Mouse (Mus musculus) thymus, postnatal 36 days (tissue): ENCODE measurements around the gene Polr3e.
"Not testable (repeated sequence)": the region's sequence is repeated elsewhere in the genome, so short reads cannot be mapped to it uniquely, and the experiment has no call there.

Source experiments
- DNase-seq, 2 experiments: peaks; one replicate each; pipeline ENCODE4 v3.0.0; 2022; ENCODE audit warnings: mixed read lengths in 2 of 2

Polr3e gene

DNA sequence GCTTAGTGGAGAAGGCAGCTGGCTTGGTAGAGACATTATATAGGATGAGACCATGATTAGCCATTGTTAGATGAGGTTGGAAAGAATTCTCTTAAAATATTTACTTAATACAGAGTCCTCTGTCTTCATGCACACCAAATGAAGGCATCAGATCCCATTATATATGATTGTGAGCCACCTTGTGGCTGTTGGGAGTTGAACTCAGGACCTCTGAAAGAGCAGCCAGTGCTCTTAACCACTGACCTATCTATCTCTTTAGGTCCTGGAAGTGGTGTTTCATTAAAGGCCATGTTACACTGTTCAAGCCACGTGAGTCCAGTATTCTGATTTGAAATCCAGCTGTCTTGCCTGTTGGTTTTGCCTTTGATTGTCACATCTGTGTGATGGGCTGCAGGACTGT lies 4.2 kb upstream of the Polr3e start:
- no peak for DNase-seq

DNA sequence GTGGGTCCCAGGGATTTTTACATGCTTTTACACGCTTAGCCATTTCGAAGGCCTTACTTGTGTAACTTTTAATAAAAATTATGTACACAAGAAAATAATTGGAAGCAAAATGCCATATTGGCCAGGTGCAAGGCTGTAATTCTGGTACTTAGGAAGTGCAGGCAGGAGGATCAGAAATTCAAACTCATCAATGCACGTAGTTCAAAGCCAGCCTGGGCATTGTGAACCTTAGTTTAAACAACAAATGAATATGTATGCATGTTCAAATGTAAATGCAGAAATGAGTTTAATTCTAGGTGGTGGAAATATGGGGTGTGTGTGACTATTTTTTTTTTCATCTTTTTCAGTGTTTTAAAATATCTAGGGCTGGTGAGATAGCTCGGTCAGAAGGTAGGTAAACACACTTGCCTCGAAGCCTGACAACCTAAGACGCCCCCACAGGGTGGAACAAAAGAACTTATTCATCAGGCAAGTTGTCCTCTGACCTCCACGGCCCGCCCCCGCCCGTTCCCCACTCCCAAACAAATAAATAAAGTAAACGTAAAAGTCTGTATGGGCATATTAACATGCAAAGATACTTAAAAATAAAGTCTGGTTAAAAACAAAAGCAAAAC lies 1.2 kb upstream of the Polr3e start:
- DNase-seq: no peak

DNA sequence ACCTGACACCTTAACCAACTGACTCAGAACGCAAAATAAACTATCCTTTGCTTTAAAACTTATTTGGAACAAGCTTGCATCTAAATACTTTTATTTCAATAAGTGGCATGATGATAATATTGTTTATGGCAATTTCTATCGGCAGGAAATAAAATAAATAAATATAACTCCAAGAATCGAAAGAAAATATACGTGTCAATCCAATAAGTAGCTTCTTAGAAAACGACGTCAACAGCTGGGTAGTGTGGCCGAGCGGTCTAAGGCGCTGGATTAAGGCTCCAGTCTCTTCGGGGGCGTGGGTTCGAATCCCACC lies 309 bp upstream of the Polr3e start:
- no peak for DNase-seq

DNA sequence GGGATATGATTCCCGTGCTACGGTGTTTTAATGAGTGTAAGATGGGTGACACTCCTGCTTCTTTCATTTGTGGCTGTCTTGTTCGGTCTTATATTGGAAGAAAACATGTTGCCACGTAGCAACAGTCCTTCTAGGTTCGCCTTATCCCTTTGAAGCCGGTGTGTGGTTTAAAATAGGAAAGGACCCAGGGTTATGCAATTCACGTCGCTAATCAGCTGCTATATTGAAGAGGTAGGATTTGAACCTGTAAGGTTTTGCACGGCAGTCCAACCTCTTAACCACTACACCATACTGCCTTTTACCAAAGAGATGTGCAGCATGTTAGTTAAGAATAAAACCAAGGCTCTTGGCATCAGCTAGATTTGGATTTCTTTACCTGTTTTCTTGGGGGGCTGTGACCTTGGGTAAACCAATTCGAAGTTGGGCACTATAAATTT lies 1.0 kb downstream of the Polr3e start:
- DNase-seq: peak; percentile 65 to 72

DNA sequence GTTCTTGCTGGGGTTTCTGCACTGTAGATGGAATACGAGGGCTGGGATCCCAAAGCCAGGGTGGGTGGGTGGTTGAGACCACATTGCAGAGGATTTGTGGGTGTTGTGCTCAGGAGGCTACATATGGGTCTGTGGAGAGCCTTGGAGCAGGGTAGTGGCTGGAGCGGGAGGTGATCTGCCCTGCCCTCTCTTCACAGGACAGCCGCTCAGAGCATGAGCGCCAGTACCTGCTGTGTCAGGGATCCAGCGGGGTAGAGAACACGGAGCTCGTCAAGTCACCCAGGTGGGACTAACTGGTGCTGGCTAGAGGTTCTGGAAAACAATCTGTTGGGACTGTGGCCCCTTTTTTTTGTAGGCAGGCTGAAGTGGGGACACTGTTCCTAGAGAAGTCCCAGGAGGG lies 15.6 kb downstream of the Polr3e start:
- DNase-seq: no peak

DNA sequence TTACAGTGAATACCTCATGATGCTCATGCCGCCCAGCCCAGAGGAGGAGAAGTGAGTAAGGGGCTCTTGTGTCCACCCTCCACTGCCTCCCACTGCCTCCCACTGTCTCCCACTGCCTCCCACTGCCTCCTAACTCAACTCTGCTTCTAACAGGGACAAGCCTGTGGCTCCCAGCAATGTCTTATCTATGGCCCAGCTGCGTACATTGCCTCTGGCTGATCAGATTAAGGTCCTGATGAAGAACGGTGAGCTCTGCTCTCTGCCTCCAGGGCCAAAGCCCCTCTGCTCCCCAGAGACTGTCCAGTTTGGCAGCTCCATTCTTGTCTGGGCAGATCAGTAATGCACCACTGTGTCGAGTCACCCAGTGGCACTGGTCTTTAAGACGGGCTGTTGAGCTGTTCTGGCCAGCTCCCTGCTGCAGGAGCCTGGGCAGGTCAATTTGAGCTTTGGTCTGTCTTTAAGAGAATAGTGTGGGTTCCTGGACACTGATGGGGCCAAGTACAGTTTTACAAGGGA lies 16.2 kb downstream of the Polr3e start:
- no peak for DNase-seq

DNA sequence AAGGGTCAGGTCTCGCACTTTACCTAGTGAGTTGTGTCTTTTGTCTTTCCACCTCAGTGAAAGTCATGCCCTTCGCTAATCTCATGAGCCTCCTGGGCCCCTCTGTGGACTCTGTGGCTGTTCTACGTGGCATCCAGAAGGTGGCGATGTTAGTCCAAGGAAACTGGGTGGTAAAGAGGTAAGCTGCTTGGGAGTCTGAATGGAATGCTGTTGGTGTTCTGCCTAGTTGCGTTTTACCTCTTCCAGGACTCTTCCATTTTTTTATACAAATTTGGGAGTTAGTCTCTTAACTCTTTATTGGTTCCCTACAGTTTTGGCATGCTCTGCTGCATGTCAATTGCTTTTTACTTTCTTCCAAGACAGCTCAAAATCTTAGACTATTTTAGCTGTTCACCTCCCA lies 17.2 kb downstream of the Polr3e start:
- DNase-seq: peak; percentile 33 to 39

DNA sequence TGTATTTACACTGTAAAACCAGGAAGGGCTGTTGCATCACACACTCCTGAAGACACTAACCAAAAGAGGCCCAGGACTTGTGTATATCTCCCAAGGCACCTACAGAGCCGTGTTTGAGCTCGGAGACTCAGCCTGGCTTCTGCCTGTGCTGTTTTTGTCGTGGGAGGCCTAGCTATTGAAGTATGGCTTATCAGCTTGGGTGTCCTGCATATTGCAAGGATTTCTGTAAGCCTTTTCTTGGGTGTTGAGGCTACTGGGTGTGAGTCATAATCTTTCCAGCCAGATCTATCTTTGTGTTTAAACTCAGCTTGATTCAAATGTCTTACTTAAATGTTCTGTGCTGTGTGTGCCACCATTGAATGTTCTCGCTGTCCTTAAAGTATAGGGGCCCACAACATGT lies 19.0 kb downstream of the Polr3e start:
- DNase-seq: no peak

DNA sequence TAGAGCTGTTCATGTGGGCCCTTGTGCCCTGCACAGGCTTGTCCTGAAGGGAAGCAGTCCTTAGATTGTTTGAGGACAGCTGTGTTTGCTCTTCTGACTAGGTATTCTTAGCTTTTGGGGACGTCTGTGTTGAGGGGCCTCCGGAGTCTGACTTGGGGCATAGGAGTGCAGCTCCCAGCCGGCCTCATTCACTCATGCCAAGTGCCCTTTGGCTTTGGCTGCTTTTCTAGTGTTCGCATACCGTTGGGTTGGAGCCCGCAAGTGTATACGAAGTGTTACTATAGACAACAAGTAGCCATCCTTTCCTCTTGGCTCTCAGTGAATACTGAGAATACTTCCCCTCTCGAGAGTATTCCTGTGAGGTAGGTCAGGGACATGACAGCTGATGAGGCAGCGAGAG lies 20.7 kb downstream of the Polr3e start:
- no peak for DNase-seq

DNA sequence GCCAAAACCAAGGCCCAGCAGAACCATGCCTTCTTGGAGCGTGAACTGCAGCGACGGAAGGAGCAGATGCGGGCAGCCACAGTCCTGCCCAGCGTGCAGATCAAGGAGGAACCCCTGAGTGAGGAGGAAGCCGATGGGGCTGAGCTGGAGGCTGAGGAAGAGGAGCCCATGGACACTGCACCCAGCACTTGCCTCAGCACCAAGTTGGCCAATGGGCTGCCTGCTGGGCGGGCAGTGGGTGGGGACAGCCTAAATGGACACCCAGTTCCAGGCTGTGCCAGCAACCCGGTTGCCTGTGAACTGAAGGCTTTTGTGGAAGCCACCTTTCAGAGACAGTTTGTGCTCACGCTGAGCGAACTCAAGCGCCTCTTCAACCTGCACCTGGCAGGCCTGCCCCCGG lies 22.8 kb downstream of the Polr3e start:
- no peak for DNase-seq

DNA sequence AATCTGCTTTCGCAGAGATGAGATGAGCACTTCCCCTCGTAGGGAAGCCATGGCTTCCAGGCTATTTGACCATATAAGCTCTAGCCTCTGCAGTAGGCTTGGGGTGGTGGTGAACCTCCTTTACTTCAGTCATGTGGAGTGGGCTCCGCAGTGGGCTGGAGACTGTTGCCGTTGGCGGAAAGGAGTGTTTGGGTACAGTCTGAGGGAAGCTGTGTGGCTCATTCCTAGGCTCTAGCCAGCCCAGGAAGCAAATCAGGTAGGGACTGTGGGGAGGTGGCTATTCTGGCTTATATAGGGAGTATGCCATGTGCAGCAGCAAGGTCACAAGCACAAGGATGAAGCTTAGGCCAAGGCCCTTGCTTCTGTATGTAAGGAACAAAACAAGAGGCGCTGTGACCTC lies 23.7 kb downstream of the Polr3e start:
- no peak for DNase-seq

DNA sequence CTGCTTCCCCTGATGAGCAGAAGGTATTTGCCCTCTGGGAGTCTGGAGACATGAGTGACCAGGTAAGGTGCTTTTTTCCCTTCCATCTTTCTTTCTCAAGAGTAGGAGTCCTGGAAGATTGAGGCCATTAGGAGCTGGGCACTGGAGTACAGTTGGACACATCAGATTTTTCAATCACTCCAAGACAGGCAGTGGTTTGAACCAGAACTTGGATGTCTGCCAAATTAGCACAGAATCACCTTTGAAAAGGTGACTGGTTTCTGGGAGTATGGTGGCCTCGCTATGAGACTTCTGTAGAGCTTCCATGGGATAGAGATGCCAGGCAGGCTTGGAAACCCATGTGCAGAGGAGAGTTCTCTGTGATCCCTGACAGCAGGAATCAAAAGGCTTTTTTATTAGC lies 25.0 kb downstream of the Polr3e start:
- no peak for DNase-seq

DNA sequence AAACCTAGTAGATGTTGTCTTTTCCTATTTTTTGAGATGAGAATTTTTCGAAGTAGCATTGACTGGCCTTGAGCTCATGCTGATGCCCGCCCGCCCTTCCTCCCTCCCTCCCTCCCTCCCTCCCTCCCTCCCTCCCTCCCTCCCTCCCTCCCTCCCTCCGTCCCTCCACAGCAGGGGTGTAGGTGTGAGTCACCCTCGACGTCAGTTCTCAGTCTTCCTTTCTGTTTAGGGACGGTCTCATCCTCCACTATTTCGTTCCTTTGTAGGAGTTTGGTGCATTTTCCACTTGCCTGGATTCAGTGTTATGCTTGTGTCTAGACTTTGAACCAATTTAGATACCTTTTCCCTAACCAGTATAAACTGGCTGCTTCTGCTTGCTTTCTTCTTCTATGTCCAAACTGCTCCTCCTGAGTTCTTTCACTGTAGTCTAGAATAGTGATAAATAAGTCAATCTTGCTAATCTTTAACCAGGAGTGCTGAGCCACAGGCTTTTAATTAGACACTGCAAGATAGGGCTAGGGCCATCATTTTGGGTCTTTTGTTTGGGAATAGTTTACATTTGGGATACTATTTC lies 26.5 kb downstream of the Polr3e start:
- no peak for DNase-seq

DNA sequence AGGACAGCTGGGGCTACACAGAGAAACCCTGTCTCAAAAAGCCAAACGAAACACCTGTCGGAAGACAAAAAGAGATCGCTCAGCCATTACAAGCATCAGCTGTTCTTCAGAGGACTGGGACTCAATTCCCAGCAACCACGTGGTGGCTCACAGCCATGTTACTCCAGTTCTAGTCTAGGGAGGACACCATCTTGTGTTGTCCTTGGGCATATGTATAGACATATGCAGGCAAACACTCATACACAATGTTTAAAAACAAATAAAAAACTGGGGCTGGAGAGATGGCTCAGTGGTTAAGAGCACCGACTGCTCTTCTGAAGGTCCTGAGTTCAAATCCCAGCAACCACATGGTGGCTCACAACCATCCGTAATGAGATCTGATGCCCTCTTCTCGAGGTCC lies 36.0 kb downstream of the Polr3e start:
- DNase-seq: not testable (repeated sequence)

DNA sequence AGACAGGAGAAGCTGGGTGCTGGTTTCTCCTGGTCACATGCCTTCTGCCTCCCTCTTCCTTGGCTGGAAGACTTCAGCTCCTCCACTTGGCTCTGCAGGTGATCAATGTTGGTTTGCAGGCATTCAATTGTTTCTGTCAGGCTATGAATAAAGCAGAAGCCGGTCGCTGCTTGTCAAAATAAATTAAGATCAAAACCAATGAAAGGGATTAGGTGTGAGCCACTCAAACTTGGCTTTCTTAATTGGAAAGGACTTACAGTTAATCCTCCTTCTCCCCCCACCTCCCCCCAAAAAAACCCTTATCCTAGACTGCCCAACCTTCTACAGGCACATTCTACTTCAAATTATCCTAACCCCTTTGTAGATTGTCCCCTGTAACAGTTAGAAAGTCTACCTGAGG lies 42.6 kb downstream of the Polr3e start:
- no peak for DNase-seq

DNA sequence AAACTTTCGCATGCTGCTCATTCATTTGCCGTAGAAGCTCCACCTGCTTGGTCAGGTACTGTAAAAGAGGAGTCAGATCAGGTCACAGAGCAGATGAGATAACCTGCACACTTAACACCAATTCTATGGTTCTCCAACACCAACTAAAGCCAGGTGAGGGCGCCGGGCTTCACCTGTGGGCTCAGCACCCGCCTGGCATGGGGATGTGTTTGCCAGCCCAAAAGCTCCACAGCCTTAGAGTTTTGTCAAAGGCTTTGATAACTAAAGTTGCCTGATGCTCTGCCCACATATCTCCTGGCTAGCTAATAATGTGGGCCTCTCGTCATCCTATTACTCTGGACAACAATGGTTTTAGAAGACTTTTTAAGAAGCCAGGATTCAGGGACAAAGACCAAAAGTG lies 43.1 kb downstream of the Polr3e start:
- DNase-seq: peak; percentile 23 to 31

DNA sequence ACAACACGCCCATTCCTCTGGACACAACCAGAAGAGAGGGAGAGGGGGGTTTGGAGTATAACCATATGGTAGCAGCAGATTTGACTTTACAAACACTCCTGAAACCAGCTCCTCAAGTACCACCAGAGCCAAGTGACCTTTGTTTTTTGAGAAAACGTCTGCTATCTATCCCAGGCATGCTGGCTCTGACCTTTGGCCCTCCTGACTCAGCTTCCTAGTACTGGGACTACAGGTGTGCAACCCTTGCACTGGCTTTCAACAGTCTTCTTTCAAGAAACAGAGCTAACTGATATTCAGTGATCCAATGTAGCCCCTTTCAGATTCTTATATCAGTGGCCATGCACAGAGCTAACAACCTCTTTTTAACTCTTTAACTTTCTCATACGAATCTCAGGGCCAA lies 44.3 kb downstream of the Polr3e start:
- DNase-seq: no peak

DNA sequence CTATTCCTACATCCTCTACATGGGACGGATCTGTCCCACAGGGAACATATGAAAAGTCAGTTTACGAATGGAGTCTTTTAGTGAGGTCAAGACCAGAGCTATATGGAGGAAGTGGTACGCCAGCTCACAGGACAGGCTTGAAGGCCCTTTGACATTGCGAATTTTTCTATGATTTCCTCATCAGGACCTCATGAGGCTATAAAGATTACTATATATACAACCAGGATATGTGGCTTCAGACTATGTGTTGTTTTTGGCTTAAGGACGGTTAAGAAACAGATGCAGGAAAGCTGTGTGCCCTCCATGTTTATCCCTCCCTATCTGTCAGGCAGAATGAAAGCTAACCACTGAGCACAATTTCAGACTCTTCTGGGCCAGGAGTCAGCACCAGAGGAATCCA lies 45.6 kb downstream of the Polr3e start:
- no peak for DNase-seq

DNA sequence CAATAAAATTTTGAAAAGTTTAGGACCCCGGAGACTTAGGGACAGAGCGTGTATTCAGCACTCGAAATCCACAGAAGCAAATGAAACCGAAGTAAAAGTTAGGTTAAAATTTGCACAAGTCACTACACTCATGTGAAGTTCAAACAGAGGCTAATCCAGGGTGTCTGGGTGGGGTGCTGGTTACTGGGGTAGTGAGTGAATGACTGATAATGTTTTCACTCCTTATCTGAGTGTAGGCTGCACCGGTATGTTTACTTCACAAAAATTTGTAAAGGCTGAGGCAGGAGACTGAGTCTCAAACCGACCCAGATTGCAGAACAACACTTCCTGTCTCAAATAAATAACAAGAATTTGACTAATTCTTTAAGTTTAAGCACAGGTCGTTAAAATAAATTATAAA lies 51.7 kb downstream of the Polr3e start:
- DNase-seq: no peak

DNA sequence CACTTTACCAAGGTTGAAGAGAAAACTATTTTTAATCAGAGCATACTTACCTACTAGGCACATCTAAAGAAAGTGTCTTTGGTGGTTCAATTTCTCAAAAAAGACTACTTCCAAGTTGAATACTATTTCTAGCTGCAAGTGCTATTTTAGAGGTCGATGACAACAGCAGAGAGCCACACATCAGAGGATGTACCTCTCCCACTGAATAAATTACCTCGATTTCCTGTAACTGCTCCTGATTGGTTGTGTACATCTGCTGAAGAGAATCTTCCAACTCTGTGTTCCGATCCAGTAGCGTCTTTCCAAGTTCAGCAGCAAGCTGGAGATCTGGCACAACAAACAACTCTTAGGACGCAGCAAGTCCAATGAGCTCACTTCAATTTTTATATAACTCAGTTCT lies 52.6 kb downstream of the Polr3e start:
- no peak for DNase-seq

DNA sequence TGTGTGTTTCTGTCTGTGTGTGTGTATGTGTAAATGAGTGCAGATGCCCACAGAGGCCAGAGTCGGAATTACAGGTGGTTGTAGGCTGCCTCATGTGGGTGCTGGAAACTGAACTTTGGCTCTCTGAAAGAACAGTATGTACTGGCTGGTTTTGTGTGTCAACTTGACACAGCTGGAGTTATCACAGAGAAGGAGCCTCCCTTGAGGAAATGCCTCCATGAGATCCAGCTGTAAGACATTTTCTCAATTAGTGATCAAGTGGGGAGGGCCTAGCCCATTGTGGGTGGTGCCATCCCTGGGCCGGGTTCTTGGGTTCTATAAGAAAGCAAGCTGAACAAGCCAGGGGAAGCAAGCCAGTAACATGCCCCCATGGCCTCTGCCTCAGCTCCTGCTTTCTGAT lies 54.9 kb downstream of the Polr3e start:
- DNase-seq: not testable (repeated sequence)

DNA sequence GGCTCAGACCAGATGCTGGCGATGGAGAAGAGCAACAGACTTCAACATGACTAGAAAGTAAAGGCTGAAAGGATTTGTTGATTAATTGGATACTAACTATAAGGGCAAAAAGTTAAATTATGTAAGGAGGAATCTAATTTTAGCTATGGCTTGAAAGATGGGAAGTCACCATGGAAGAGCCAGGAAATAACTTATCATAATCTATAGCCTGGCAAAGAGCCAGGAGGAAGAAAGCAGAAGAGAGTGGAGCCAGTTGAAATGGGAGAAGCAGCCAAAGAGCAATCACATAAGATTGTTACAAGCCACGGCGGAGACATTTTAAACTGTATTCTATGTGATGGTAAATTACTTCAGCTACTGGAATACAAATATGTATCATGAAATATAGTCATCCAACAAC lies 56.5 kb downstream of the Polr3e start:
- DNase-seq: no peak

DNA sequence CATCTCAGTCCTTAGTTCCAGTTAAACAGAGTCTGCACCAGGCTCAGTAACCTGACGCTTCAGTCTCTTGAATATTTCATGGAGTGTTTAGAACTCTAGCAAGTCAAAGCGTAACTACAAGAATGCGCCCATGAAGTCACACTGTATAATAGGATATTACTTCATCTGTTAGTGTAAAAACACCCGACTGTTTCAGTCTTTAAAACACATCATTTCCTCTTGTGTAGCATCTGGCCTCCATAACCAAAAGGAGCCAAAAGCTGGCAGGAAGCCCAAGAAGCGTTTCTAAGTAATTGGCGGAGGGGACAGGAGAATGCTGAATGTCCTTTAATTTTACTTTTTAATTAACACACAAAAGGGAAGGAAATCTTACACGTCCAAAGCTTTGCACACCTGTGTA lies 59.5 kb downstream of the Polr3e start:
- no peak for DNase-seq

DNA sequence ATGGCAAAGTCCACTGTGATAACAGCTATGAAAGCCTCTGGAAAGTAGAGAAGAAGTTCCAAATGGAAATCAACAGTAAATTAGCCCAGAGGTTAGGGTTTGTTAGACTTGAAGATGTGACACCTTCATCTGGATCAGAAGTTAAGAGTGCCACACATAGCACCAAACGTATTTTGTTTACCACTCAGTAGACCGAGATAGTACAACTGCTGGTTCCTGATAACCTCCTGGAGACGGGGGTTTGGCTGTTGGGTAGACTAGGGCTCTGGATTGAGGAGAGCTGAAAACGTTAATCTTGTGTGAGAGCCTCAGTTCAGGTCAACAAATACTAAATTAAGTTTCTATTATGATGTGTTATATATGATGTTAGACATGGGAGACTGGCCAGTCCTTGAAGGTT lies 62.5 kb downstream of the Polr3e start:
- no peak for DNase-seq
